Mouse (Mus musculus): ENCODE results near the gene Lin54.
A peak's percentile ranks its signal among the peaks of the same experiment; 100 is the strongest.
"Not testable (repeated sequence)": the region's sequence is repeated elsewhere in the genome, so short reads cannot be mapped to it uniquely, and the experiment has no call there.

Gene Lin54

GRCm38 (mm10) chr5:100489340-100489739, 11.1 kb downstream of the Lin54 start:
- DNase-seq (ENCODE audit: low spot score in 2 of 2), result no peak

GRCm38 (mm10) chr5:100488231-100488630, 12.2 kb downstream of the Lin54 start:
- no peak for DNase-seq (ENCODE audit: low spot score in 2 of 2)

GRCm38 (mm10) chr5:100487120-100487519, 13.3 kb downstream of the Lin54 start:
- DNase-seq (ENCODE audit: low spot score in 2 of 2), result no peak

GRCm38 (mm10) chr5:100483569-100483968, 16.9 kb downstream of the Lin54 start:
- no peak for DNase-seq (ENCODE audit: low spot score in 2 of 2)

GRCm38 (mm10) chr5:100477604-100478003, 22.8 kb downstream of the Lin54 start:
- DNase-seq (ENCODE audit: low spot score in 2 of 2), result no peak

- no peak for DNase-seq (ENCODE audit: low spot score in 2 of 2)
These were observed 24.1 kb downstream of the Lin54 start for GRCm38 (mm10) chr5:100476328-100476727.

GRCm38 (mm10) chr5:100467336-100467735, 33.1 kb downstream of the Lin54 start:
- DNase-seq (ENCODE audit: low spot score in 2 of 2), result no peak

GRCm38 (mm10) chr5:100466624-100467023, 33.8 kb downstream of the Lin54 start:
- no peak for DNase-seq (ENCODE audit: low spot score in 2 of 2)

GRCm38 (mm10) chr5:100462374-100462773, 38.1 kb downstream of the Lin54 start:
- no peak for DNase-seq (ENCODE audit: low spot score in 2 of 2)

- DNase-seq (ENCODE audit: low spot score in 2 of 2), result no peak
These were observed 38.9 kb downstream of the Lin54 start for GRCm38 (mm10) chr5:100461526-100461925.

- DNase-seq (ENCODE audit: low spot score in 2 of 2), result no peak
These were observed 41.0 kb downstream of the Lin54 start for GRCm38 (mm10) chr5:100459468-100459867.

- DNase-seq (ENCODE audit: low spot score in 2 of 2), result no peak
These were observed 48.6 kb downstream of the Lin54 start for GRCm38 (mm10) chr5:100451871-100452270.

GRCm38 (mm10) chr5:100438796-100439195, 61.6 kb downstream of the Lin54 start:
- DNase-seq (ENCODE audit: low spot score in 2 of 2), result no peak

- no peak for DNase-seq (ENCODE audit: low spot score in 2 of 2)
These were observed 62.5 kb downstream of the Lin54 start for GRCm38 (mm10) chr5:100437917-100438316.

- no peak for DNase-seq (ENCODE audit: low spot score in 2 of 2)
These were observed 63.4 kb downstream of the Lin54 start for GRCm38 (mm10) chr5:100437086-100437485.

GRCm38 (mm10) chr5:100430966-100431365, 69.5 kb downstream of the Lin54 start:
- no peak for DNase-seq (ENCODE audit: low spot score in 2 of 2)

GRCm38 (mm10) chr5:100430076-100430390, 70.4 kb downstream of the Lin54 start:
- no peak for DNase-seq (ENCODE audit: low spot score in 2 of 2)

- DNase-seq (ENCODE audit: low spot score in 2 of 2), result peak; percentile 87 to 92
These were observed 70.9 kb downstream of the Lin54 start for GRCm38 (mm10) chr5:100429344-100430075.

- DNase-seq (ENCODE audit: low spot score in 2 of 2), result no peak
These were observed 71.6 kb downstream of the Lin54 start for GRCm38 (mm10) chr5:100428734-100429343.

- DNase-seq (ENCODE audit: low spot score in 2 of 2), result no peak
These were observed 72.3 kb downstream of the Lin54 start for GRCm38 (mm10) chr5:100428031-100428733.

GRCm38 (mm10) chr5:100427276-100427675, 73.2 kb downstream of the Lin54 start:
- no peak for DNase-seq (ENCODE audit: low spot score in 2 of 2)

- not testable (repeated sequence) for DNase-seq (ENCODE audit: low spot score in 2 of 2)
These were observed 74.6 kb downstream of the Lin54 start for GRCm38 (mm10) chr5:100425823-100426222.

- DNase-seq (ENCODE audit: low spot score in 2 of 2), result no peak
These were observed 76.2 kb downstream of the Lin54 start for GRCm38 (mm10) chr5:100424252-100424651.

Data from spleen, postnatal 4 days (tissue).